Mouse (Mus musculus) ovary, postnatal 10 days (tissue): ENCODE data around the gene Atf6.

Experiments
- DNase-seq: peaks from one replicate; pipeline ENCODE4 v3.0.0; 2022; ENCODE audit warnings: low spot score

Atf6 gene

DNA sequence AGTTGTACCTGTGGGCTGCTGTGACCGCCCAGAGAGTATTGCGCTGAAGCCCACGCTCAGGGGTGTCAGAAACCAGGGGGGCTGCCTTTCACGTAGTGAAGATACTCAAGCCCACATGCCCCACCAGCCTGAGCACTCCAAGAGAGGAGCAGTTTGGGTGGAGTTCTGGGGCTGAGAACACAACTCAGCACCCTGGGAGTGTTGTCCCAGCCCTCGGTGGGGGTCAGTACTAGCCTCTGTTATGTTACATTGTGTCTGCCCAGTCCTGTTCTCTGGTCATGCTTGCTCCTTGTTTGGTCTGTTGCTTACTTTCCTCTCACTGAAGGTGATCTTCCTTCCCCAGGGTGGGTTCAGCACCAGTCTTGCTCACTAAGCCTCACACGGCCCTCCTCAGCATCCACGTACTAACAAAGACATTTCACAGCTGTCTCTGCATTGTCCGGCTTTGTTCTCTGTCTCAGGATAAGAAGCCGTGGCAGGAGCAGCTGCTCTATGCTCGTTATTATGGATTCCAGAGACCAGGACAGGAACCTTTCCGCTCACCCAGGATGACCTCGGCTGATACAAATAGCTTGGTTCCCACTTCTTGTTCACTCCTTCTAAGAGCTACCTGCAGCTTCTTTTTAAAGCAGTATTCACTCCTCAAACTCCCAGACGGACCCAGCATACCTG lies 209.8 kb downstream of the Atf6 start:
- no peak for DNase-seq

GRCm38 (mm10) chr1:170657228-170657521 lies 210.4 kb downstream of the Atf6 start:
- DNase-seq = no peak

DNA sequence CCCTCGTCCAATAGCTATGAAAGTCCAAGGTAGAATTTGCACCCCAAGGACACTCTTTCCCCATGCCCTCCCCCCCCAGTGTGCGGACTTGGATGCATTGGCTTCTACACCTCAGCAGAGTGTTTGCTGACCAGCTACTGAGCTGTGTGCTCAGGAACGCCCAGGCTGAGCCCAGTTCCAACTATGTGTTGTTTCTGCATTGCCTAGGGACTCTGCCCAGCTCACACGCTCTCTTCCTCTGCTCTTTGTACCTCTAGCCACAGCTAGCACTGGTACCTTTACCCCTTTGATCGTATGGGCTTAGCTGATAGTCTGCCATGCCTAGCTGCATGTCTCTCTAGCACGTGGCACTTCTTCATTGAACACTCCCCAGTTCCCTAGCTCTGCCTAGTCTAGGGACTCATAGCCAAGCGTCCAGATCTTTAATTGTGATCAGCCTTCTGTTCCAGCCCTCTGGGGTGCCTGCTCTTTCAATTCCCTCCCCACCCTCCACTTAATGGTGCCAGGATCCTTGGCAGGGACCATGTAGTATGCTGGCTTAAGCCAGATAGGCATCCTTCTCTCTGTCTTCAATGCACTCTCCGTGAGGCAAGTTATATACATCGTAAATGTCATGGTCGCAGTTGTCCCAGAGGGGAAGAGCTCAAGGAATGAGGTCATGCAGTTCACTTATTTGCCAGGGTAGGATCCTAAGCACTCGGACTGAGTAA lies 210.9 kb downstream of the Atf6 start:
- DNase-seq = no peak

- no peak for DNase-seq
Measured at GRCm38 (mm10) chr1:170655280-170655917, 212.2 kb downstream of the Atf6 start.
